Mouse (Mus musculus): ENCODE measurements at regions not wholly inside any gene's neighbourhood (a gene's known extent, or its start where the extent isn't known, plus 50 kb on each side); places are given as distances from the start of the nearest gene placed in this dataset.

- Histone ChIP-seq H3K27ac (ENCODE audit: low read length) (no peak overlapping the region), H3K36me3 (ENCODE audit: control insufficient read depth, insufficient read depth, low read length) (no peaks in the 10 kb centered on the region), H3K27me3 (ENCODE audit: control insufficient read depth, insufficient read depth, low read depth, low read length) (no peaks in the 10 kb centered on the region), H3K9me3 (ENCODE audit: control insufficient read depth, low read length) (no peaks in the 10 kb centered on the region), H3K4me3 (ENCODE audit: low read length) (no peak overlapping the region), H3K4me2 (ENCODE audit: low read depth, low read length) (no peak overlapping the region), H3K9ac (ENCODE audit: low read length) (no peak overlapping the region), H3K4me1 (replicated peaks; ENCODE audit: control insufficient read depth, insufficient read depth, low read length) (no peaks in the 10 kb centered on the region)
- 72% methylated on average over 9 of the region's 9 CpGs for WGBS
- no peak for ATAC-seq (ENCODE audit: low read depth)
Observed at GRCm38 (mm10) chr3:50830926-50831325, 387.5 kb upstream of the Slc7a11 start.

DNA sequence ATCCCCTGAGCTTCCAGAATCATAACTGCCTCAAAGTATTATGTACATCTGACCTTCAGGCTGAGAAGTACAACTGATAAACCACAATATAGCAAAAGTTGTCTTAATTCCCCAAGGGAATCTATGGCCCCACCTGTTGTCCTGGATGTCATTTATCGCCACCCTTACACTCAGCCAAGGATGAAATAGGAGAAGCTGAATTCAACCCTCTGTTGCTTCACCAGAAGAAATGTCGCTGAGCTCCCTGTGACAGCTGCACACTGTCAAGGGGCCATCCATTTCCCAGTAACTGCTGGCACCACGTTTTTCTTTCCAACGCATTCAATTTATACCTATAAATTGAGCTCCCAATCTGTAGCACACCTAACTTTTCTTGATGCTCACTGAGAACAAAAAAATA, 382.0 kb upstream of the Noct start:
- Histone ChIP-seq H3K27ac (ENCODE audit: low read length) (no peak overlapping the region), H3K27me3 (ENCODE audit: control insufficient read depth, insufficient read depth, low read depth, low read length) (no peaks in the 10 kb centered on the region), H3K4me1 (replicated peaks; ENCODE audit: control insufficient read depth, insufficient read depth, low read length) (no peaks in the 10 kb centered on the region), H3K4me2 (ENCODE audit: low read depth, low read length) (no peak overlapping the region), H3K4me3 (ENCODE audit: low read length) (no peak overlapping the region), H3K9ac (ENCODE audit: low read length) (no peak overlapping the region), H3K9me3 (ENCODE audit: control insufficient read depth, low read length) (no peaks in the 10 kb centered on the region), H3K36me3 (ENCODE audit: control insufficient read depth, insufficient read depth, low read length) (no peaks in the 10 kb centered on the region)
- ATAC-seq (ENCODE audit: low read depth) = no peak
- WGBS = 57% methylated on average over 4 of the region's 4 CpGs

- 72% methylated on average over 8 of the region's 8 CpGs for WGBS
- H3K9ac ChIP-seq (ENCODE audit: low read length) = no peak overlapping the region
- H3K27me3 ChIP-seq (ENCODE audit: control insufficient read depth, insufficient read depth, low read depth, low read length) = no peaks in the 10 kb centered on the region
Observed at GRCm38 (mm10) chr3:50844835-50845301, 379.4 kb upstream of the Noct start.

GRCm38 (mm10) chr3:50845311-50845710, 378.9 kb upstream of the Noct start:
- no peaks in the 10 kb centered on the region for H3K36me3 ChIP-seq (ENCODE audit: control insufficient read depth, insufficient read depth, low read length)
- no peak overlapping the region for H3K4me2 ChIP-seq (ENCODE audit: low read depth, low read length)
- H3K9me3 ChIP-seq (ENCODE audit: control insufficient read depth, low read length) = no peaks in the 10 kb centered on the region
- 72% methylated on average over 2 of the region's 2 CpGs for WGBS
- no peak overlapping the region for H3K9ac ChIP-seq (ENCODE audit: low read length)
- ATAC-seq (ENCODE audit: low read depth) = no peak
- H3K27ac ChIP-seq (ENCODE audit: low read length) = no peak overlapping the region
- H3K4me3 ChIP-seq (ENCODE audit: low read length) = no peak overlapping the region
- no peaks in the 10 kb centered on the region for H3K27me3 ChIP-seq (ENCODE audit: control insufficient read depth, insufficient read depth, low read depth, low read length)
- no peaks in the 10 kb centered on the region for H3K4me1 ChIP-seq (replicated peaks; ENCODE audit: control insufficient read depth, insufficient read depth, low read length)

More at GRCm38 (mm10) chr3:50844835-50845301, 379.4 kb upstream of the Noct start:
- H3K27ac ChIP-seq (ENCODE audit: low read length) = no peak overlapping the region
- no peak for ATAC-seq (ENCODE audit: low read depth)
- no peak overlapping the region for H3K4me3 ChIP-seq (ENCODE audit: low read length)
- no peak overlapping the region for H3K4me2 ChIP-seq (ENCODE audit: low read depth, low read length)
- no peaks in the 10 kb centered on the region for H3K4me1 ChIP-seq (replicated peaks; ENCODE audit: control insufficient read depth, insufficient read depth, low read length)
- no peaks in the 10 kb centered on the region for H3K9me3 ChIP-seq (ENCODE audit: control insufficient read depth, low read length)
- H3K36me3 ChIP-seq (ENCODE audit: control insufficient read depth, insufficient read depth, low read length) = no peaks in the 10 kb centered on the region

DNA sequence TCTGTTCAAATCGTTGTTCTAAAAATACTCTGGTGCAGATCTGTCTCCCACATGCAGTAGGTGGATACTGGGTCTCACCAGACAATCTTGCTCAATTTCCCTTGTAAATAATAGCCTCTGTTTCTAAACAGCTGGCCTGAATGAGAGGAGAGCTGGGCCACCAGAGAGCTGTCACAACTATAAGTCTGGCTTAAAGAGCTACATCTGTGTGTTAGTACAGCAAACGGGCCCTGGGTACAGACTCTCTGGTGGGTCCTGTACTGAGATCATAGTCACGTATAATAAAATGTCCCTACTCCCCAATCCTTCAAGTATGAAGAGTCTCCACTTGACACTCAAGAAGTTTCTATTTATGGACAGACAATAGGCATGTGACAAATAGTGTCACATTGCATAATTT, 375.7 kb upstream of the Noct start:
- WGBS = 49% methylated on average over 3 of the region's 3 CpGs
- no peaks in the 10 kb centered on the region for H3K4me1 ChIP-seq (replicated peaks; ENCODE audit: control insufficient read depth, insufficient read depth, low read length)
- ATAC-seq (ENCODE audit: low read depth) = peak; percentile 77
- H3K9me3 ChIP-seq (ENCODE audit: control insufficient read depth, low read length) = no peaks in the 10 kb centered on the region
- H3K27me3 ChIP-seq (ENCODE audit: control insufficient read depth, insufficient read depth, low read depth, low read length) = no peaks in the 10 kb centered on the region
- no peak overlapping the region for H3K4me3 ChIP-seq (ENCODE audit: low read length)
- no peak overlapping the region for H3K27ac ChIP-seq (ENCODE audit: low read length)
- H3K4me2 ChIP-seq (ENCODE audit: low read depth, low read length) = no peak overlapping the region
- no peaks in the 10 kb centered on the region for H3K36me3 ChIP-seq (ENCODE audit: control insufficient read depth, insufficient read depth, low read length)
- H3K9ac ChIP-seq (ENCODE audit: low read length) = no peak overlapping the region

- H3K36me3 ChIP-seq (ENCODE audit: control insufficient read depth, insufficient read depth, low read length) = no peaks in the 10 kb centered on the region
- no peaks in the 10 kb centered on the region for H3K9me3 ChIP-seq (ENCODE audit: control insufficient read depth, low read length)
- H3K4me3 ChIP-seq (ENCODE audit: low read length) = no peak overlapping the region
- no peaks in the 10 kb centered on the region for H3K4me1 ChIP-seq (replicated peaks; ENCODE audit: control insufficient read depth, insufficient read depth, low read length)
- H3K27ac ChIP-seq (ENCODE audit: low read length) = no peak overlapping the region
- 79% methylated on average over 5 of the region's 5 CpGs for WGBS
- ATAC-seq (ENCODE audit: low read depth) = no peak
- no peak overlapping the region for H3K4me2 ChIP-seq (ENCODE audit: low read depth, low read length)
- H3K9ac ChIP-seq (ENCODE audit: low read length) = no peak overlapping the region
- H3K27me3 ChIP-seq (ENCODE audit: control insufficient read depth, insufficient read depth, low read depth, low read length) = no peaks in the 10 kb centered on the region
Observed at GRCm38 (mm10) chr3:50851083-50851637, 373.1 kb upstream of the Noct start.

- 79% methylated on average over 1 of the region's 1 CpGs for WGBS
- no peaks in the 10 kb centered on the region for H3K9me3 ChIP-seq (ENCODE audit: control insufficient read depth, low read length)
- no peak overlapping the region for H3K9ac ChIP-seq (ENCODE audit: low read length)
- no peaks in the 10 kb centered on the region for H3K4me1 ChIP-seq (replicated peaks; ENCODE audit: control insufficient read depth, insufficient read depth, low read length)
- no peak overlapping the region for H3K4me2 ChIP-seq (ENCODE audit: low read depth, low read length)
- H3K36me3 ChIP-seq (ENCODE audit: control insufficient read depth, insufficient read depth, low read length) = no peaks in the 10 kb centered on the region
- no peaks in the 10 kb centered on the region for H3K27me3 ChIP-seq (ENCODE audit: control insufficient read depth, insufficient read depth, low read depth, low read length)
- H3K27ac ChIP-seq (ENCODE audit: low read length) = no peak overlapping the region
- no peak for ATAC-seq (ENCODE audit: low read depth)
- no peak overlapping the region for H3K4me3 ChIP-seq (ENCODE audit: low read length)
Observed at GRCm38 (mm10) chr3:50867105-50867504, 357.1 kb upstream of the Noct start.

GRCm38 (mm10) chr3:50869211-50869610, 355.0 kb upstream of the Noct start:
- Histone ChIP-seq H3K4me1 (replicated peaks; ENCODE audit: control insufficient read depth, insufficient read depth, low read length) (no peaks in the 10 kb centered on the region), H3K27me3 (ENCODE audit: control insufficient read depth, insufficient read depth, low read depth, low read length) (no peaks in the 10 kb centered on the region), H3K9me3 (ENCODE audit: control insufficient read depth, low read length) (no peaks in the 10 kb centered on the region), H3K4me2 (ENCODE audit: low read depth, low read length) (no peak overlapping the region), H3K36me3 (ENCODE audit: control insufficient read depth, insufficient read depth, low read length) (no peaks in the 10 kb centered on the region), H3K9ac (ENCODE audit: low read length) (no peak overlapping the region), H3K4me3 (ENCODE audit: low read length) (no peak overlapping the region), H3K27ac (ENCODE audit: low read length) (no peak overlapping the region)
- WGBS = 78% methylated on average over 3 of the region's 3 CpGs
- no peak for ATAC-seq (ENCODE audit: low read depth)

DNA sequence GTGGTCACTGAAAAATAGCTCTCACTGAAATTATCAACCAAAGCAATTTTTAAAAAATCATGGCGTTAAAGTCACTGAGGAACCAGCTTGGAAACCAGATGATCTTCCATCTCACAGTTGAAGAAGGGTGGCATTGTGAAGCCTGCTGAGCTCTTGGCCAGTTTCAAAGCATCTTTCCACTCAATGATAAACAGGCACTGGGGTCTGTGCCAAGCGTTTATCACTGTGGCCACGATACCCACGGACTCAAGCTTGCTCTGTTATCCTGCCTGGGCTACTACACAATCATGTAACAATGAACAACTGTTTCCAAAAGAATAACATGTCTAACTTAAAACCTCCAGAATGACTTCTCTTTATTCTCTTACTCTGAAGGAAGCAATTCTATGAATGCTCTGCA, 345.2 kb upstream of the Noct start:
- no peak for ATAC-seq (ENCODE audit: low read depth)
- H3K4me3 ChIP-seq (ENCODE audit: low read length) = no peak overlapping the region
- no peaks in the 10 kb centered on the region for H3K9me3 ChIP-seq (ENCODE audit: control insufficient read depth, low read length)
- H3K36me3 ChIP-seq (ENCODE audit: control insufficient read depth, insufficient read depth, low read length) = no peaks in the 10 kb centered on the region
- no peak overlapping the region for H3K27ac ChIP-seq (ENCODE audit: low read length)
- WGBS = 57% methylated on average over 4 of the region's 4 CpGs
- no peak overlapping the region for H3K9ac ChIP-seq (ENCODE audit: low read length)
- H3K27me3 ChIP-seq (ENCODE audit: control insufficient read depth, insufficient read depth, low read depth, low read length) = no peaks in the 10 kb centered on the region
- H3K4me1 ChIP-seq (replicated peaks; ENCODE audit: control insufficient read depth, insufficient read depth, low read length) = no peaks in the 10 kb centered on the region
- H3K4me2 ChIP-seq (ENCODE audit: low read depth, low read length) = no peak overlapping the region

DNA sequence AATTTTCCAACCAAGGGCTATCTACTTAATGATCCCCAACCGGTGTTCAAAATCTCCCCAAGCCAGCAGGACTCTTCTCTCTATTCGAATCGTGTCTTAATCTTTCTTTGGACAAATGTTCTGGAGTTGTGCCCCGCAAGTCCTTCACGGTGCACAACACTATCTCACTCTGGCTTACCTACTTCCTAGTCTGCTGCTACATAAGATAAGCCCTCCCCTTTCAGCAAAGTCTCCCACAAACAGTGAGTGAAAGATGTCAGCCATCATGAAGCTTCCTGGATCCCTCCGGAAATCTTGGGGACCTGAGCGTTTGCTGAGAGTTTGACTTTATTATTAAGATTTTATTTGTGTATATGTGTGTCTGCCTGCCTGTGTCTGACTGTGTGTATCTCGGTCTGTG, 344.7 kb upstream of the Noct start:
- no peaks in the 10 kb centered on the region for H3K4me1 ChIP-seq (replicated peaks; ENCODE audit: control insufficient read depth, insufficient read depth, low read length)
- H3K36me3 ChIP-seq (ENCODE audit: control insufficient read depth, insufficient read depth, low read length) = no peaks in the 10 kb centered on the region
- no peak overlapping the region for H3K4me2 ChIP-seq (ENCODE audit: low read depth, low read length)
- H3K27ac ChIP-seq (ENCODE audit: low read length) = no peak overlapping the region
- no peak for ATAC-seq (ENCODE audit: low read depth)
- no peaks in the 10 kb centered on the region for H3K27me3 ChIP-seq (ENCODE audit: control insufficient read depth, insufficient read depth, low read depth, low read length)
- H3K9me3 ChIP-seq (ENCODE audit: control insufficient read depth, low read length) = no peaks in the 10 kb centered on the region
- H3K9ac ChIP-seq (ENCODE audit: low read length) = no peak overlapping the region
- 79% methylated on average over 8 of the region's 8 CpGs for WGBS
- no peak overlapping the region for H3K4me3 ChIP-seq (ENCODE audit: low read length)
